Mouse (Mus musculus): Measurements from ENCODE around the gene Gdf15.
A peak's percentile ranks its signal among the peaks of the same experiment; 100 is the strongest.

Gene Gdf15

DNA sequence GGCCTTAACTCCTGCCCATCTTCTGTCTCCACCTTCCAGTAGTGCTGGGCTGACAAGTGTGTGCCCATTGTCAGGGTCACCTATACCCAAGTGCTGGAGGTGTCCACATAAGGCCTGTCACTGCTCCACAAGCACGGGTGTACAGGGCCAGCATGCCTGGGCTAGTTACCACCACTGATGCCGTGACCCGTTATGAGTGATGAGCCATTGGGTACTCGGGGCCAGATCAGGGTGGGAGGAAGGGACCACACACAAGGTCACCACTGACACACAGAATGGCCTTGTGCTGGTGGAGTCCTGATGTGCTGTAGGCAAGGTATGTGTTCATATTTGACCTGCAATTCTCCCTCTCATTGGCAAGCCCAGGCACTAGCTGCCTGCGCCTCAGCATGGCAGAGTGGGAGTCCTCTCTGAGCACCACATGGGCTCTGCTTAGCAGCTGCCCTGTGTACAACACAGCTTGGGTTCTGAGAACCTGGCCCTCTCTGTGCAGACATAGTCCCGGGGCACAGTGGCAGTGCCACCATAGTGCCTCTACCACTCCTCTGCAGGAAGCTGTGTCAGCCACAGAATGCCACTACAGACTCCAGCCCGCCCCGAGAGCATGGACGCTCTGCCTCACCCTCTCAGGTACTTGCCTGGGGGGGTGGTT lies 47.5 kb downstream of the Gdf15 start:
- DNase-seq (ENCODE audit: low spot score) = no peak

- peak; percentile 62 for DNase-seq (ENCODE audit: low spot score)
These were observed 48.5 kb downstream of the Gdf15 start for GRCm38 (mm10) chr8:70583476-70584387.

Data from layer of hippocampus, adult 11-12 months (tissue).